Mouse (Mus musculus): Measurements from ENCODE around the gene Aldh6a1. TPM values are rescaled to one million over a fixed set of nuclear protein-coding genes. Genes with fewer than 3 reads are reported as not detected.
A peak's percentile ranks its signal among the peaks of the same experiment; 100 is the strongest.

The Aldh6a1 gene
- polyA plus RNA-seq, 1 experiment from 2014 or later, result 43.4 TPM

- TF ChIP-seq EP300 (optimal IDR thresholded peaks at IDR 0.05) (no peak), CTCF (IDR thresholded peaks at IDR 0.05; ENCODE audit: low read depth) (no peak)
- ATAC-seq (ENCODE audit: low FRiP score, low TSS enrichment) (peak; percentile 63), DNase-seq (ENCODE audit: low spot score) (peak; percentile 61)
- under 1% methylated on average over 52 of the region's 52 CpGs for WGBS
- Histone ChIP-seq H3K4me2 (replicated peaks; ENCODE audit: low read depth) (peak overlapping the region; percentile 96), H3K4me3 (ENCODE audit: low read depth, low read length) (peak overlapping the region; percentile 77), H3K4me1 (replicated peaks; ENCODE audit: control insufficient read depth, insufficient read depth) (0 out of 2 replicates have a peak, but pooled peaks cover 2% of the 10 kb centered on the region), H3K36me3 (ENCODE audit: control insufficient read depth, insufficient read depth, low read length) (no peaks in the 10 kb centered on the region), H3K9me3 (ENCODE audit: control insufficient read depth, low read length) (no peaks in the 10 kb centered on the region), H3K27me3 (ENCODE audit: control insufficient read depth, insufficient read depth, low read length) (no peaks in the 10 kb centered on the region), H3K27ac (replicated peaks) (peak overlapping the region; percentile 94), H3K9ac (ENCODE audit: low read length) (peak overlapping the region; percentile 89)
These were observed 42.7 kb downstream of the Aldh6a1 start for GRCm38 (mm10) chr12:84407874-84408818.

- no peak overlapping the region for H3K9ac ChIP-seq (ENCODE audit: low read length)
- TF ChIP-seq EP300 (optimal IDR thresholded peaks at IDR 0.05) (no peak), CTCF (IDR thresholded peaks at IDR 0.05; ENCODE audit: low read depth) (peak; percentile 41)
- 0 out of 2 replicates have a peak, but pooled peaks cover 2% of the 10 kb centered on the region for H3K4me1 ChIP-seq (replicated peaks; ENCODE audit: control insufficient read depth, insufficient read depth)
- no peak for ATAC-seq (ENCODE audit: low FRiP score, low TSS enrichment)
- 57% methylated on average over 4 of the region's 4 CpGs for WGBS
- H3K4me3 ChIP-seq (ENCODE audit: low read depth, low read length), result no peak overlapping the region
- no peak overlapping the region for H3K4me2 ChIP-seq (replicated peaks; ENCODE audit: low read depth)
- H3K27ac ChIP-seq (replicated peaks), result no peak overlapping the region
- no peaks in the 10 kb centered on the region for H3K27me3 ChIP-seq (ENCODE audit: control insufficient read depth, insufficient read depth, low read length)
- no peaks in the 10 kb centered on the region for H3K9me3 ChIP-seq (ENCODE audit: control insufficient read depth, low read length)
- no peaks in the 10 kb centered on the region for H3K36me3 ChIP-seq (ENCODE audit: control insufficient read depth, insufficient read depth, low read length)
- no peak for DNase-seq (ENCODE audit: low spot score)
These were observed 43.5 kb downstream of the Aldh6a1 start for GRCm38 (mm10) chr12:84407259-84407658.

GRCm38 (mm10) chr12:84404541-84404940 lies 46.3 kb downstream of the Aldh6a1 start:
- ATAC-seq (ENCODE audit: low FRiP score, low TSS enrichment) (no peak), DNase-seq (ENCODE audit: low spot score) (no peak)
- Histone ChIP-seq H3K4me3 (ENCODE audit: low read depth, low read length) (no peak overlapping the region), H3K36me3 (ENCODE audit: control insufficient read depth, insufficient read depth, low read length) (no peaks in the 10 kb centered on the region), H3K9me3 (ENCODE audit: control insufficient read depth, low read length) (no peaks in the 10 kb centered on the region), H3K27ac (replicated peaks) (no peak overlapping the region), H3K4me1 (replicated peaks; ENCODE audit: control insufficient read depth, insufficient read depth) (0 out of 2 replicates have a peak, but pooled peaks cover 2% of the 10 kb centered on the region), H3K9ac (ENCODE audit: low read length) (no peak overlapping the region), H3K4me2 (replicated peaks; ENCODE audit: low read depth) (no peak overlapping the region), H3K27me3 (ENCODE audit: control insufficient read depth, insufficient read depth, low read length) (no peaks in the 10 kb centered on the region)
- no peak for TF ChIP-seq CTCF (IDR thresholded peaks at IDR 0.05; ENCODE audit: low read depth)
- TF ChIP-seq EP300 (optimal IDR thresholded peaks at IDR 0.05), result no peak
- WGBS, result 83% methylated on average over 6 of the region's 6 CpGs

DNA sequence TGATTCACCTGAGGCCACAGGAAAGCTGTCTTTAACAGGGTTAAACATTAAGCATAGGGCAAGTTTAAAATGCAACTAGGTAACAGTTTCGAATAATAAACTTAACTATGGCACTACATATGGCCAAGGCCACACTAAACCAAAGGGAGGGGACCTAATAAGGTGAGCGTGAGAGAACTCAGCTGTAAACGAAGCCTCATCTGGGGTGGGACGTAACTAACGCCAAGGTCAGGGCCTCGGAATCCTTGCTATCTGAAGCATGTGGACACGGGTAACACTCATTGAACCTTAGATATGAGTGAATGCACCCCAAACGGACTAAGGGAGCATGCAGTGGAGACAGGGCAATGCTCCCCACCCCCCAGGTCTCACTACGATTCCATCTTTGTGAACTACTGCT lies 47.9 kb downstream of the Aldh6a1 start:
- no peak overlapping the region for H3K4me3 ChIP-seq (ENCODE audit: low read depth, low read length)
- H3K27me3 ChIP-seq (ENCODE audit: control insufficient read depth, insufficient read depth, low read length), result no peaks in the 10 kb centered on the region
- WGBS, result 64% methylated on average over 9 of the region's 9 CpGs
- DNase-seq (ENCODE audit: low spot score) (no peak), ATAC-seq (ENCODE audit: low FRiP score, low TSS enrichment) (no peak)
- TF ChIP-seq EP300 (optimal IDR thresholded peaks at IDR 0.05) (no peak), CTCF (IDR thresholded peaks at IDR 0.05; ENCODE audit: low read depth) (no peak)
- no peaks in the 10 kb centered on the region for H3K4me1 ChIP-seq (replicated peaks; ENCODE audit: control insufficient read depth, insufficient read depth)
- no peaks in the 10 kb centered on the region for H3K9me3 ChIP-seq (ENCODE audit: control insufficient read depth, low read length)
- H3K4me2 ChIP-seq (replicated peaks; ENCODE audit: low read depth), result no peak overlapping the region
- peak overlapping the region; percentile 35; the same call in 1 of the 2 replicates for H3K27ac ChIP-seq (replicated peaks)
- H3K9ac ChIP-seq (ENCODE audit: low read length), result no peak overlapping the region
- no peaks in the 10 kb centered on the region for H3K36me3 ChIP-seq (ENCODE audit: control insufficient read depth, insufficient read depth, low read length)

GRCm38 (mm10) chr12:84400653-84401052 lies 50.2 kb downstream of the Aldh6a1 start:
- Histone ChIP-seq H3K4me1 (replicated peaks; ENCODE audit: control insufficient read depth, insufficient read depth) (no peaks in the 10 kb centered on the region), H3K27me3 (ENCODE audit: control insufficient read depth, insufficient read depth, low read length) (no peaks in the 10 kb centered on the region), H3K9me3 (ENCODE audit: control insufficient read depth, low read length) (no peaks in the 10 kb centered on the region), H3K4me3 (ENCODE audit: low read depth, low read length) (no peak overlapping the region), H3K4me2 (replicated peaks; ENCODE audit: low read depth) (no peak overlapping the region), H3K27ac (replicated peaks) (peak overlapping the region; percentile 81), H3K9ac (ENCODE audit: low read length) (no peak overlapping the region), H3K36me3 (ENCODE audit: control insufficient read depth, insufficient read depth, low read length) (no peaks in the 10 kb centered on the region)
- TF ChIP-seq EP300 (optimal IDR thresholded peaks at IDR 0.05), result no peak
- DNase-seq (ENCODE audit: low spot score) (peak; percentile 62), ATAC-seq (ENCODE audit: low FRiP score, low TSS enrichment) (peak; percentile 82)
- WGBS, result 22% methylated on average over 3 of the region's 3 CpGs

- Histone ChIP-seq H3K9me3 (ENCODE audit: control insufficient read depth, low read length) (no peaks in the 10 kb centered on the region), H3K4me3 (ENCODE audit: low read depth, low read length) (no peak overlapping the region), H3K36me3 (ENCODE audit: control insufficient read depth, insufficient read depth, low read length) (no peaks in the 10 kb centered on the region), H3K27ac (replicated peaks) (peak overlapping the region; percentile 81), H3K4me1 (replicated peaks; ENCODE audit: control insufficient read depth, insufficient read depth) (no peaks in the 10 kb centered on the region), H3K9ac (ENCODE audit: low read length) (no peak overlapping the region), H3K27me3 (ENCODE audit: control insufficient read depth, insufficient read depth, low read length) (no peaks in the 10 kb centered on the region), H3K4me2 (replicated peaks; ENCODE audit: low read depth) (no peak overlapping the region)
- 70% methylated on average over 3 of the region's 3 CpGs for WGBS
- DNase-seq (ENCODE audit: low spot score), result no peak
- TF ChIP-seq EP300 (optimal IDR thresholded peaks at IDR 0.05), result no peak
- no peak for TF ChIP-seq CTCF (IDR thresholded peaks at IDR 0.05; ENCODE audit: low read depth)
- no peak for ATAC-seq (ENCODE audit: low FRiP score, low TSS enrichment)
These were observed 50.7 kb downstream of the Aldh6a1 start for GRCm38 (mm10) chr12:84400068-84400467.
